Mouse (Mus musculus): ENCODE data around the gene Ift81. TPM values are rescaled to one million over a fixed set of nuclear protein-coding genes. Genes with fewer than 3 reads are reported as not detected.

Ift81 gene
- polyA plus RNA-seq, 1 experiment from 2014 or later, result 29.5 TPM

DNA sequence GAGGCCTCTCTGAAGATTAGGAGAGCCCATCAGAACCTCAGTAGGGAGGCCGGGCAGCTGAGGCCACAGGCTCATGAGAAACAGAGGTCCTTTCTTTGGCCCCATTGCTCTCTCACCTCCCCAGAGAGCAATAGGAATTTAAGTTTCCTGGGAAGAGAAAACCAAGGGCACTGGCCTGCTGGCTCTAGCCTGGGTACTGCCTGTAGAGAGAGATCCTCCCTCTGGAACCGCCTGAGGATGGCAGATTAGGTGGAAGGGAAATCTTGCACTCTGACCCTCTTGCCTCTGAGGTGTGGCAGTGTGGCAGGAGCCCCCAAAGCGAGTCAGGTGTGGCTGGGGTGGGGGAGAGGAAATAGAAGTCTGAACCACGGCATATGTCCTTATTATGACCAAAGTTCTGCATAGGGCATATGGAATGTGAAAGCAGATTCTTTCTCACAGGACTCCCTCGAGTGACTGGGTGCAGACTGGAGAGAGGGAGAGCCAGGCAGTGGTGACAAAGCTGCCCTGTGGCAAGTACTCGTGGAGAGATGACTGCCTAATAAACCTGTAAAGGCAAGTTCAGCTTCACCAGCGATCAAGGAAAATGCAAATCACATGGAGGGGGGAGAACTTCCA, 95.2 kb downstream of the Ift81 start:
- H3K27ac ChIP-seq (ENCODE audit: low read length), result no peak overlapping the region
- no peak for TF ChIP-seq CTCF (IDR thresholded peaks at IDR 0.05)
- no peak for TF ChIP-seq EP300 (IDR thresholded peaks at IDR 0.05)
- ATAC-seq (no peak), DNase-seq (ENCODE audit: low spot score) (no peak)
- H3K27me3 ChIP-seq (replicated peaks; ENCODE audit: insufficient read depth, low read length), result 0 out of 2 replicates have a peak, but pooled peaks cover 4% of the 10 kb centered on the region
- H3K36me3 ChIP-seq (ENCODE audit: insufficient read depth, low read length), result no peaks in the 10 kb centered on the region
- WGBS, result 43% methylated on average over 7 of the region's 7 CpGs
- H3K4me1 ChIP-seq (ENCODE audit: insufficient read depth, low read depth, low read length), result 0 out of 2 replicates have a peak, but pooled peaks cover 2% of the 10 kb centered on the region
- no peak overlapping the region for H3K4me3 ChIP-seq (ENCODE audit: low read depth, low read length)
- no peak overlapping the region for H3K4me2 ChIP-seq (replicated peaks; ENCODE audit: low read depth, low read length)
- H3K9me3 ChIP-seq (ENCODE audit: low read length), result no peaks in the 10 kb centered on the region
- no peak overlapping the region for H3K9ac ChIP-seq (replicated peaks; ENCODE audit: low read depth)

DNA sequence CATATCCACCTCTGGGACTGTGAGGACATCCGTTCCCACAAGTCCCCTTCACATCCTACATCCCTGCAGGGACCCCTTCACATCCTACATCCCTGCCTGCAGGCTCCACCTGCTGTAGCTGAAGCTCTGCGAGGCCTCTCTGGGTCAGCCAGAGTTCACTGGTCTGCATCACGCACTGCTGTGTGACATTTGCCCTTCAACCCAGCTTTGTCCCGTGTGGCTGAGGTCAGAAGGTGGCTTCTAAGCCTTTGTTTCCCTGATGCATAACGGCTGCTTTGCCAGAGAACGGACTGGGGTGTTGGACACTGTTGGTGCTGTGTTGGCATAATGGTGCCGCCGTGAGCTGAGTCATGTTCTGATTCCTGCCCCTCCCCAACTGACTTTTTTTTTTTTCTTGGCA, 96.1 kb downstream of the Ift81 start:
- Histone ChIP-seq H3K36me3 (ENCODE audit: insufficient read depth, low read length) (no peaks in the 10 kb centered on the region), H3K4me3 (ENCODE audit: low read depth, low read length) (no peak overlapping the region), H3K9me3 (ENCODE audit: low read length) (no peaks in the 10 kb centered on the region), H3K27me3 (replicated peaks; ENCODE audit: insufficient read depth, low read length) (0 out of 2 replicates have a peak, but pooled peaks cover 4% of the 10 kb centered on the region), H3K4me1 (ENCODE audit: insufficient read depth, low read depth, low read length) (peaks cover 7% of the 10 kb centered on the region), H3K9ac (replicated peaks; ENCODE audit: low read depth) (no peak overlapping the region), H3K4me2 (replicated peaks; ENCODE audit: low read depth, low read length) (no peak overlapping the region), H3K27ac (ENCODE audit: low read length) (no peak overlapping the region)
- 38% methylated on average over 8 of the region's 8 CpGs for WGBS
- ATAC-seq (no peak), DNase-seq (ENCODE audit: low spot score) (no peak)
- TF ChIP-seq CTCF (IDR thresholded peaks at IDR 0.05), result no peak
- TF ChIP-seq EP300 (IDR thresholded peaks at IDR 0.05), result no peak

DNA sequence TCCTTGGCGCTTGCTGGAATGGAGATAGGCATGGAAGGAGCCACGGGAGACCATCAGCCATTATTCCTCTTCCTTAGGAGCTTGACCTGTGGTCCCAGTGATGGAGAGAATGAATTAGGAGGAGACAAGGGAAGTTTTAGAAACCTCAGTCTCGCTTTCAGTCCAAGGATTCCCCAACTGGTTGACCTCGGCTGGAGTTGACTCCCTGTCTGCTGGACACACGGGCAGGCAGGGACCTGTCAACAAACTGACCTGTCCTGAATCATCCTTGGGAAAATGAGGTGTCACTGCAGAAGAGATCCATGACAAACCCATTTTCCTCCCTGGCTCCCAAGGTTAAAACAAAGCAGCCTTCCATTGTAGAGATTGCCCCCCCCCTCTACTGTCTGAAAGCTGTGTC, 97.4 kb downstream of the Ift81 start:
- no peak overlapping the region for H3K27ac ChIP-seq (ENCODE audit: low read length)
- DNase-seq (ENCODE audit: low spot score) (no peak), ATAC-seq (no peak)
- TF ChIP-seq EP300 (IDR thresholded peaks at IDR 0.05), result no peak
- TF ChIP-seq CTCF (IDR thresholded peaks at IDR 0.05), result no peak
- H3K9ac ChIP-seq (replicated peaks; ENCODE audit: low read depth), result no peak overlapping the region
- no peaks in the 10 kb centered on the region for H3K9me3 ChIP-seq (ENCODE audit: low read length)
- H3K4me1 ChIP-seq (ENCODE audit: insufficient read depth, low read depth, low read length), result peaks cover 7% of the 10 kb centered on the region
- no peak overlapping the region for H3K4me3 ChIP-seq (ENCODE audit: low read depth, low read length)
- 82% methylated on average over 5 of the region's 5 CpGs for WGBS
- no peak overlapping the region for H3K4me2 ChIP-seq (replicated peaks; ENCODE audit: low read depth, low read length)
- H3K36me3 ChIP-seq (ENCODE audit: insufficient read depth, low read length), result no peaks in the 10 kb centered on the region
- 0 out of 2 replicates have a peak, but pooled peaks cover 4% of the 10 kb centered on the region for H3K27me3 ChIP-seq (replicated peaks; ENCODE audit: insufficient read depth, low read length)

DNA sequence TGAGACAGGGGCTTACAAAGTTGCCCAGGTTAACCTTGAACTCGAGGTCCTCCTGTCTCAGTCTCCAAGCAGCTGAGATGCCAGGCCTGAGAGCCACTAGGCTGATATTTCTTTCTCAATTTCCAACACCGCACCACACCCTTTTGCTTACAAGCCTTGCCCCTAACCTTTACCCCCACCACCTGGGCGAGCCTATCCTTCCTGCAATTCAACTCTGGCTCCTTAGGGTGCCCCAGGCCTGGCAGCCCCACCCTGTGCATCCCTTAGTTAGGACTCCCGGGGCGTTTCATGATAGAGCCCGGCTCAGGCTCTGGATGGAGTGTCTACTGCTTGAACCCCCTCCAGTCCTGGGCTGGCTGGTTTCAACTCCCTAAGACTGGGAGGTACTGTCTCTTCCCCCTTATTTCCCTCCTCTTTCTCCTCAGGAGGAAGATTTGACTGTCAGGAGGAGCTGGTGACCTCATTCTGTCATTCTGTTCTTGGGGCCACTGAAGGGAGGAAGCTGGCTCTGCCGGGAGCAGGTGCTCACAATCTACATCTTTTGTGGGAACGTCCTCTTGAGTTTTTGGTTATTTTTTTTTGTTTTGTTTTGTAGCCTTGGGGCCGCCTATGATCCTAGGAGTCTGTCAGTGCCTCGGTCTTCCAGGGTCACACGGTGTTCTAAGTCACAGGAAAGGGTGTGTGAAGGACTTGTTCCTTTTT, 98.1 kb downstream of the Ift81 start:
- ATAC-seq, result no peak
- 71% methylated on average over 11 of the region's 11 CpGs for WGBS

DNA sequence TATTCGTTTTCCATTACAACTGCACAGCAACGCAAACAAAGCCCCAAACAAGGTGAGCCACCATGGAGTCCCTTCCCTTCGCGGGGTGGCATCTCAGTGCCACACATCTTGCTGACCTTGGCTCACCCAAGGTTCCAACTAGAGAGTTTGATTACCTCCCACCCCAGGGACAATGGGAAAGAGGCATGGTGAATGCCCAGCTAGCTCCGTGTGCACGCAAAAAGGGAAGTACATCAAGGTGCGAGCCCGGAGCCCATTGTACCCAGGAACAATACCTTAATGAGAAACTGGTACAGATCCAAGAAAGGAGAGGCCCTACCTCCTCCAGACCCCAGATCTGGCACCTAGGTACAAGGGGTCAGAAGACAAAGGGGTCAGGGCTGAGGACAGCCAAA, 100.2 kb downstream of the Ift81 start:
- TF ChIP-seq CTCF (IDR thresholded peaks at IDR 0.05) (no peak), EP300 (IDR thresholded peaks at IDR 0.05) (no peak)
- Histone ChIP-seq H3K4me3 (ENCODE audit: low read depth, low read length) (no peak overlapping the region), H3K9ac (replicated peaks; ENCODE audit: low read depth) (no peak overlapping the region), H3K9me3 (ENCODE audit: low read length) (no peaks in the 10 kb centered on the region), H3K4me1 (ENCODE audit: insufficient read depth, low read depth, low read length) (peaks cover 7% of the 10 kb centered on the region), H3K27me3 (replicated peaks; ENCODE audit: insufficient read depth, low read length) (0 out of 2 replicates have a peak, but pooled peaks cover 4% of the 10 kb centered on the region), H3K36me3 (ENCODE audit: insufficient read depth, low read length) (no peaks in the 10 kb centered on the region), H3K4me2 (replicated peaks; ENCODE audit: low read depth, low read length) (no peak overlapping the region), H3K27ac (ENCODE audit: low read length) (no peak overlapping the region)
- WGBS, result 32% methylated on average over 8 of the region's 8 CpGs
- ATAC-seq (no peak), DNase-seq (ENCODE audit: low spot score) (no peak)

More for the DNA sequence above, 98.1 kb downstream of the Ift81 start:
- H3K4me3 ChIP-seq (ENCODE audit: low read depth, low read length), result no peak overlapping the region
- H3K27ac ChIP-seq (ENCODE audit: low read length), result no peak overlapping the region
- H3K36me3 ChIP-seq (ENCODE audit: insufficient read depth, low read length), result no peaks in the 10 kb centered on the region
- no peak overlapping the region for H3K4me2 ChIP-seq (replicated peaks; ENCODE audit: low read depth, low read length)
- no peak for DNase-seq (ENCODE audit: low spot score)
- H3K4me1 ChIP-seq (ENCODE audit: insufficient read depth, low read depth, low read length), result peaks cover 7% of the 10 kb centered on the region
- 0 out of 2 replicates have a peak, but pooled peaks cover 4% of the 10 kb centered on the region for H3K27me3 ChIP-seq (replicated peaks; ENCODE audit: insufficient read depth, low read length)
- H3K9me3 ChIP-seq (ENCODE audit: low read length), result no peaks in the 10 kb centered on the region
- H3K9ac ChIP-seq (replicated peaks; ENCODE audit: low read depth), result no peak overlapping the region
- TF ChIP-seq CTCF (IDR thresholded peaks at IDR 0.05) (no peak), EP300 (IDR thresholded peaks at IDR 0.05) (no peak)

DNA sequence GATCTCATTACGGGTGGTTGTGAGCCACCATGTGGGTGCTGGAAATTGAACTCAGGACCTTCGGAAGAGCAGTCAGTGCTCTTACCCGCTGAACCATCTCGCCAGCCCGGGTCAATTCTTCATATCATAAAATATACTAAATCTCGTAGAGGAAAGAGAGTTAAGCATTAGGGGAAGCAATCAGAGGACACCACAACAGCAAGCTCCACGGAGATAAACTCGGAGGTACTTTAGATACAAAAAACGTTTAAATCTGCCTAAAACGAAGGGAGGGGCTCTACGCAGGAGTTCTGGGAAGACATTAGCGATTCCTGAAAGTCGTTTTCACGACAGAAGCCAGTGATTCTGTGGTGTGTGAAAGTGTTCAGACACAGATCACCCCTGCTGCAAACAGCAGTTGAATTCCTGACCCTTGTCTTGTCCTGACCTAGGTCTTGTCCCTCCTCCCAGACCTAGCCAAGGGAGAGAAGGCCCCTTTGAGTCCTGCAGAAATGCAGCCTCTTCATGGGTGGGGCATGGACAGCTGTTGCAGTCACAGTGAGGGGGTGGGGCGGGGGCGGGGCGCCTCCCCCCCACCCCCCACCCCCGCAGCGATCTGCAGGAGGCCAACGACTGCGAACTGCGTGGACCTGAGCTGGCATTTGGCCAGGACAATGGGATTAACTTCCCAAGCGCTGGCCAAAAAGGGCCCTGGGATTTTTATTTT, 100.7 kb downstream of the Ift81 start:
- 48% methylated on average over 21 of the region's 23 CpGs for WGBS
- Histone ChIP-seq H3K27ac (ENCODE audit: low read length) (no peak overlapping the region), H3K36me3 (ENCODE audit: insufficient read depth, low read length) (no peaks in the 10 kb centered on the region), H3K4me1 (ENCODE audit: insufficient read depth, low read depth, low read length) (peaks cover 7% of the 10 kb centered on the region), H3K9ac (replicated peaks; ENCODE audit: low read depth) (no peak overlapping the region), H3K9me3 (ENCODE audit: low read length) (no peaks in the 10 kb centered on the region), H3K4me3 (ENCODE audit: low read depth, low read length) (no peak overlapping the region), H3K4me2 (replicated peaks; ENCODE audit: low read depth, low read length) (no peak overlapping the region), H3K27me3 (replicated peaks; ENCODE audit: insufficient read depth, low read length) (0 out of 2 replicates have a peak, but pooled peaks cover 3% of the 10 kb centered on the region)
- TF ChIP-seq CTCF (IDR thresholded peaks at IDR 0.05), result no peak
- TF ChIP-seq EP300 (IDR thresholded peaks at IDR 0.05), result no peak
- ATAC-seq (no peak), DNase-seq (ENCODE audit: low spot score) (no peak)
